Mouse (Mus musculus) megakaryocyte, embryonic 14.5 days (primary cell): ENCODE measurements around the gene Wdpcp.

Source experiments
- FLI1 ChIP-seq: IDR thresholded peaks from 2 replicates; pipeline ENCODE4 v1.6.1; 2012; ENCODE audit warnings: low read length, inconsistent platforms, mixed read lengths
- GATA1 ChIP-seq: IDR thresholded peaks from 3 replicates; pipeline ENCODE4 v1.6.1; 2012; ENCODE audit warnings: mixed read lengths, low read length, inconsistent platforms, borderline replicate concordance

DNA sequence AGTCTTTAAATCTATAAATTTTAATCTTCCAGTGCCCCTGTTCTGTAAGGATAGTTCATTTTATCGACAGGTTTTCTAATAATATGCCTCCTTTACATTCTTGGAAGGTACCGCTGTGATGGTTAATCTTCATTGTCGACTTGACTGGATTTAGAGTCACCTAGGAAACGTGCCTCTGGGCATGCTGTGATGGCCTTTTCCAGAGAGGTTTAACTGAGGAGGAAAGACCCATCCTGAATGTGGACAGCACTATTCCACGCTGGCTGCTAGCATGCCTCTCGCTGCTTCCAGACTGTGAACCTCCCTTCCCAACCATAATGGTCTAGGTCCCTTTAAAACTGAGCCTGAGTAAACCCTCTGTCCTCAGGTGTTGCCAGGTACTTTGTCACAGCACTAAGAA is 163.2 kb downstream of the Wdpcp start:
- TF ChIP-seq FLI1 (no peak), GATA1 (no peak)
